Mouse (Mus musculus) bone marrow, adult 2 months (tissue): ENCODE measurements at regions not wholly inside any gene's neighbourhood (a gene's known extent, or its start where the extent isn't known, plus 50 kb on each side); places are given as distances from the start of the nearest gene placed in this dataset.

Experiments used
- CTCF ChIP-seq: fragments of 200-500 bp; IDR thresholded peaks from 2 replicates; pipeline ENCODE4 v1.5.1; 2011; ENCODE audit warnings: low read length, control low read depth; ENCODE audit not compliant: control insufficient read depth, insufficient read depth
- POLR2A ChIP-seq: fragments of 200-500 bp; IDR thresholded peaks from 2 replicates; pipeline ENCODE4 v1.6.1; 2011; ENCODE audit warnings: low read depth, mild to moderate bottlenecking, control low read depth, low read length, borderline replicate concordance; ENCODE audit not compliant: control insufficient read depth

GRCm38 (mm10) chr6:127373797-127374463, 72.7 kb upstream of the Parp11 start:
- TF ChIP-seq POLR2A (no peak), CTCF (no peak)
